Mouse (Mus musculus): ENCODE measurements at regions not wholly inside any gene's neighbourhood (a gene's known extent, or its start where the extent isn't known, plus 50 kb on each side); places are given as distances from the start of the nearest gene placed in this dataset.

- no peak for TF ChIP-seq POLR2A (IDR thresholded peaks at IDR 0.05; ENCODE audit: control insufficient read depth, low read depth, low read length)
- TF ChIP-seq CTCF (IDR thresholded peaks at IDR 0.05; ENCODE audit: control insufficient read depth, insufficient read depth, insufficient replicate concordance, low read depth, low read length), result no peak
Measured at GRCm38 (mm10) chr14:102396036-102396734, 586.3 kb downstream of the Kctd12 start.
